Mouse (Mus musculus) right cerebral cortex, postnatal 4 days (tissue): ENCODE measurements at regions not wholly inside any gene's neighbourhood (a gene's known extent, or its start where the extent isn't known, plus 50 kb on each side); places are given as distances from the start of the nearest gene placed in this dataset.
A peak's percentile ranks its signal among the peaks of the same experiment; 100 is the strongest.
"Not testable (repeated sequence)": the region's sequence is repeated elsewhere in the genome, so short reads cannot be mapped to it uniquely, and the experiment has no call there.

Experiments
- DNase-seq: peaks from one replicate; pipeline ENCODE4 v3.0.0-alpha.2; 2022

- not testable (repeated sequence) for DNase-seq
Measured at GRCm38 (mm10) chr17:27279491-27280288, 75.4 kb upstream of the Lemd2 start.

- not testable (repeated sequence) for DNase-seq
Measured at GRCm38 (mm10) chr17:27277786-27278185, 73.5 kb upstream of the Lemd2 start.

GRCm38 (mm10) chr17:27271756-27272155, 67.5 kb upstream of the Lemd2 start:
- peak; percentile 2 for DNase-seq

- DNase-seq, result not testable (repeated sequence)
Measured at GRCm38 (mm10) chr17:27270776-27271175, 66.5 kb upstream of the Lemd2 start.

- DNase-seq, result not testable (repeated sequence)
Measured at GRCm38 (mm10) chr17:27264607-27265006, 60.3 kb upstream of the Lemd2 start.

GRCm38 (mm10) chr17:27262607-27263006, 58.3 kb upstream of the Lemd2 start:
- no peak for DNase-seq

GRCm38 (mm10) chr17:27261981-27262380, 57.7 kb upstream of the Lemd2 start:
- DNase-seq, result no peak

GRCm38 (mm10) chr17:27261251-27261650, 57.0 kb upstream of the Lemd2 start:
- no peak for DNase-seq

- no peak for DNase-seq
Measured at GRCm38 (mm10) chr17:27260116-27260515, 55.8 kb upstream of the Lemd2 start.

GRCm38 (mm10) chr17:27257345-27257744, 53.1 kb upstream of the Lemd2 start:
- DNase-seq, result no peak

GRCm38 (mm10) chr17:27255804-27256203, 51.5 kb upstream of the Lemd2 start:
- DNase-seq, result peak; percentile 4
